Mouse (Mus musculus) ES-Bruce4 (cell line): Measurements from ENCODE around the gene Gm10203. TPM values are rescaled to one million over a fixed set of nuclear protein-coding genes. Genes with fewer than 3 reads are reported as not detected.

Experiments used
- H3K27ac ChIP-seq: 2 replicates; pipeline ENCODE4 v1.5.1; 2012; ENCODE audit warnings: low read length, inconsistent platforms; ENCODE audit not compliant: insufficient read depth
- H3K27me3 ChIP-seq: 2 replicates; pipeline ENCODE4 v1.6.1; 2012; ENCODE audit warnings: mild to moderate bottlenecking, low read length, inconsistent platforms; ENCODE audit not compliant: control insufficient read depth, poor library complexity, insufficient read depth, severe bottlenecking
- H3K36me3 ChIP-seq: 2 replicates; pipeline ENCODE4 v1.6.1; 2012; ENCODE audit warnings: inconsistent platforms, mild to moderate bottlenecking, low read length, moderate library complexity; ENCODE audit not compliant: control insufficient read depth, poor library complexity, insufficient read depth, severe bottlenecking
- H3K4me1 ChIP-seq: one replicate; pipeline ENCODE4 v1.8.1; 2011; ENCODE audit warnings: low read length; ENCODE audit not compliant: control insufficient read depth, insufficient read depth
- H3K4me3 ChIP-seq: 2 replicates; pipeline ENCODE4 v1.5.1; 2011; ENCODE audit warnings: low read depth, mild to moderate bottlenecking, low read length
- H3K9ac ChIP-seq: 2 replicates; pipeline ENCODE4 v1.6.1; 2012; ENCODE audit warnings: low read depth, mild to moderate bottlenecking, inconsistent platforms; ENCODE audit not compliant: poor library complexity, severe bottlenecking
- H3K9me3 ChIP-seq: replicated peaks from 2 replicates; pipeline ENCODE4 v1.6.1; 2012; ENCODE audit warnings: mild to moderate bottlenecking, low read length, inconsistent platforms; ENCODE audit not compliant: control insufficient read depth, poor library complexity, insufficient read depth, severe bottlenecking
- CTCF ChIP-seq: IDR thresholded peaks from one replicate; pipeline ENCODE4 v1.8.1; 2011; ENCODE audit warnings: low read depth, low read length
- EP300 ChIP-seq: IDR thresholded peaks from 2 replicates; pipeline ENCODE4 v1.6.1; 2011; ENCODE audit warnings: low read depth, low read length; ENCODE audit not compliant: insufficient read depth
- POLR2A ChIP-seq: IDR thresholded peaks from one replicate; pipeline ENCODE4 v1.8.1; 2011; ENCODE audit warnings: low read length; ENCODE audit not compliant: insufficient read depth
- polyA plus RNA-seq: library from polyadenylated mRNA; stranded (reverse); fragments of >200 nt; gene quantifications from 2 replicates; pipeline ENCODE4 v1.2.4, GENCODE M21; 2011; ENCODE audit warnings: low read depth; ENCODE audit not compliant: missing spikeins, insufficient read depth, insufficient read length

Gene Gm10203
- polyA plus RNA-seq, 1 experiment, result not detected

DNA sequence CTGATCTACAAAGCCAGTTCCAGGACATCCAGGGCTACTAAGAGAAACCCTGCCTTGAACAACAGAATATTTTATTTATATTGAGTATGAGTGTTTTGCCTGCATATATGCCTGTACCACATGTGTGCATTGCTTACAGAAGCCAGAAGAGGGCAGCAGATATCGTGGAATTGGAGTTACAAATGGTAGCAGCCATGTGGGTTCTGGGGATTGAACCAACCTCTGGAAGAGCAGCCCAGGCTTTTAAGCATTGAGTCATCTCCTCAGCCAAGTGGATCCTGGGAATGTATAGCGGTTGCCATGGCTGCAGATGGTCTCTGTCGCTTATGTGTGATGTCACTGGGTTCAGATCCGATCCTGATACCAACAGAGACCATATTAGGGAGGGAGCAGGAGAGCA lies 3.3 kb upstream of the Gm10203 start:
- Histone ChIP-seq H3K27me3 (no peaks in the 10 kb centered on the region), H3K9ac (no peak overlapping the region), H3K4me1 (peaks cover 3% of the 10 kb centered on the region), H3K36me3 (no peaks in the 10 kb centered on the region), H3K4me3 (no peak overlapping the region), H3K9me3 (no peaks in the 10 kb centered on the region), H3K27ac (peak overlapping the region; percentile 0)
- TF ChIP-seq EP300 (no peak), CTCF (peak; percentile 44)

DNA sequence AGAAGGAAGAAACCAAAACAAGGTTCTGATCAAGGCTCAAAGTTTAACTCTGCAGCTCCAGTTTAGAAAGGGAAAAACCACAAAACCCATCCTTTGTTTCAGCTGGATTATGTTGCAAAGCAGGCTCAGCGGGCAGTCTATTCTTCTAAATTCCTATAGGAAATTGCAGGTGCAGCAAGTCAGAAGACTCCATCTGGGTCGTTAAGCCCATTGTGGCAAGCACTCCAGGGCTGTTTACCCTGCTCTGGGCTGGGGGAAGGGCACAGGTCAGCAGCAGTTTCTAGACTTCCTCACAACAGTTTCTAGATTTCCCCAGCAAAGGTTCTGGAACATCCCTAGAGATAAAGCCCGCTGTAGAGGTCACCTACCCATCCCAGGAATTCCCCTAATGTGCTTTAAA lies 1.1 kb downstream of the Gm10203 start:
- TF ChIP-seq CTCF (no peak), EP300 (peak; percentile 100), POLR2A (no peak)
- Histone ChIP-seq H3K4me1 (peaks cover 3% of the 10 kb centered on the region), H3K27ac (peak overlapping the region; percentile 96), H3K36me3 (no peaks in the 10 kb centered on the region), H3K9ac (peak overlapping the region; percentile 74; the same call in 1 of the 2 replicates), H3K4me3 (no peak overlapping the region), H3K27me3 (no peaks in the 10 kb centered on the region), H3K9me3 (no peaks in the 10 kb centered on the region)

DNA sequence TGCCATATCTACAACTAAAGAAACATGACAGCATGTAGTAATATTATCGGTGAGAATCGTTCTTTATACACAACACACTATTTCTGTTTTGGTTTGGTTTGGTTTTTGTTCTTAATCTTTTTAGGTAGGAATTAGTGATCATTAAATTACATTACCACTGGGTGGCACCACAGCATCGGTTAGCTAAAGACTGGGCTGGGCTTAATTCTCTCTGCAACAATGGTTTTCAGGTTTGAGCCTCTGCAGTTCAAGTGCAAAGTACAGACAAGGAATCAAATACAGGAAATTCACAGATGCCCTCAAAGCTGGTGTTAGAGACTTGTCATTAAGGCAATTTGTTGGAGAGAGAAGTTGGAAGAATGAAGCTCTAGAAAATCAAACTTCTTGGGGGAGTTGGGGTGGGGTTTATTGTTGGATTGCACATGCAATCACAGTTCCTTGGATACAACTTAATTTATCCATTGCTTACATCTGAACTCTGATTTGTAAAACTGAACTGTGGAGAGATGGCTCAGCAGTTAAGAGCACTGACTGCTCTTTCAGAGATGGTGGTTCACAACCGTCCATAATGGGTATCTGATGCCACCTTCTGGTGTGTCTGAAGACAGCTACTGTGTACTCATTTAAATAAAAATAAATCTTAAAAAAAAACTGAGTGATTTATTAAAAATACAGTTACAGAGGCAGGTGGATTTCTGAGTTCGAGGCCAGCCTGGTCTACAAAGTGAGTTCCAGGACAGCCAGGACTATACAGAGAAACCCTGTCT lies 2.5 kb downstream of the Gm10203 start:
- TF ChIP-seq CTCF, result no peak
- no peak for TF ChIP-seq EP300
- no peak for TF ChIP-seq POLR2A
- H3K9ac ChIP-seq, result peak overlapping the region; percentile 74; the same call in 1 of the 2 replicates
- H3K27me3 ChIP-seq, result no peaks in the 10 kb centered on the region
- no peaks in the 10 kb centered on the region for H3K9me3 ChIP-seq
- H3K4me1 ChIP-seq, result peaks cover 3% of the 10 kb centered on the region
- no peaks in the 10 kb centered on the region for H3K36me3 ChIP-seq
- no peak overlapping the region for H3K4me3 ChIP-seq
- H3K27ac ChIP-seq, result peak overlapping the region; percentile 96

DNA sequence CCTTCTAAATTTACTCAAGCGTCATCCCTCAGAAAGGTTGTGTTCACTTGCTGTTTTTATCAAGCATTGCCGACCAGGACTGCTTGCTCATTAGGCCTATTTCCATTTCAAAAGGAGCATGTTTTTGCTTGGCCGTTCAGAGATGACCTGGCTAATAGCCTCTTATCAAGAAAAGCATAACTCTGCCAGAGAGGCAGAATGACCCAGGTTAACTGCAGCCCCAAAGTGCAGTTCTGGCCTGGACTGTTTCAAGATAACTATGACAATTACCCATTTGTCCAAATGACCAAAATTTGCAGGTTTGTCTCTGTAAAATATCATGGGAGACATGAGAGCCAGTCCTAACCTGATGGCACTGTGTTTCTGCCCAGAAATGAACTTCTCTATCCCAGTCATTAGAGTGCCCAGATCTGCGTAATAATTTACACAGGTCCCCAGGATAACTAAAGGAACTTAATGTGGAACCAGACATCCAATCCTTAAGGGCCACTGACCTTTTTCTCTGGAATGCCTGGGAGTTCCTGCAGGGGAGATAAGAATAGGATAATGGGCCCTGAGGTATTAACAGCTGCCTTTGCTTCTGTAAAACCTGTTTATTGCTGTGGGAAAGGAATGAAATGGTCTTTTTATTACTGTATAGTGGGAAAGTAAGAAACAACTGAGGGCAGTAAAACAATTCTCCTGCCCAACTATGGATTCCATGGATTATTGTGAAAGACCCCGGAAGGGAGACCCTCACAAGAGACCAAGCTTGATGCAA lies 4.6 kb downstream of the Gm10203 start:
- peak overlapping the region; percentile 57 for H3K9ac ChIP-seq
- TF ChIP-seq CTCF (no peak), POLR2A (no peak), EP300 (no peak)
- H3K9me3 ChIP-seq, result no peaks in the 10 kb centered on the region
- H3K4me1 ChIP-seq, result no peaks in the 10 kb centered on the region
- H3K36me3 ChIP-seq, result no peaks in the 10 kb centered on the region
- no peak overlapping the region for H3K4me3 ChIP-seq
- peak overlapping the region; percentile 53 for H3K27ac ChIP-seq
- H3K27me3 ChIP-seq, result no peaks in the 10 kb centered on the region

DNA sequence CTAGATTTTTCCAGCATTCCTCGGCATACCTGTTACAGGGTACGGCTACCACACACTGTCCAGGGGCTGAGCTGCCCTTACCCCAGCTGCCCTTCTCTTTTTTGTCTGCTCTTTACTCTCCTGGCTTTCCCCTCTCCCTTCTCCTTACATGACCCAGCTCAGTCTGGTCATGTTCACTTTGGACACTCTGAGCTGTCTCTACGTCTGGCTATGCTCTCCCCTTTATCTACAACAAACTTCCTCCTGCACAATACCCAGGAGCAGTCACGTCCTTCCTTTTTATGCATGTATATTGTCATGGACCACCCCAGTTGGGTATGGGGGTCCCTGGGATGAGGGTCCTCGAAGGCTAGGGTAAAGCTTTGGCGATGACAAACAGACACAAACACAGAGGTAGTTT lies 5.7 kb downstream of the Gm10203 start:
- Histone ChIP-seq H3K9ac (no peak overlapping the region), H3K4me3 (no peak overlapping the region), H3K4me1 (no peaks in the 10 kb centered on the region), H3K36me3 (no peaks in the 10 kb centered on the region), H3K27me3 (no peaks in the 10 kb centered on the region), H3K9me3 (no peaks in the 10 kb centered on the region), H3K27ac (no peak overlapping the region)
- TF ChIP-seq POLR2A (no peak), CTCF (no peak), EP300 (no peak)

DNA sequence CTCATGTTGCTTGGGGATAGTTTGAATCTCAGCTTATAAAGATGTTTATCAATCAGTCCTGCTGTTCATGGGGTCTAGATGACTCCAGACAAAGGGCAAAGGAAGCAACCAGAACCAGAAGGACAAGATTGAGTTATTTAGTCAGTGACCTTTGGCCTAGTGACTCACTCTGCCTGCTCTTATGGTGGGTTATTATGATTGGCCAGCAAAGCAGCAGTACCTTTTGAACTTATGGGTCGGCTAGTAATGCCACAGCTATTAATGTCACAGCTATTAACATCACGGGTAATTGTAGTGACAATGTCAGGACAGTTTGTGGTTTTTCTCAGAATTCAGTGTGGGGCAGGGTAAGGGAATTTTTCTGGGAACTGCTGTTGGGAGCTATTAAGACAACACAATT lies 8.0 kb downstream of the Gm10203 start:
- Histone ChIP-seq H3K9me3 (no peaks in the 10 kb centered on the region), H3K27ac (no peak overlapping the region), H3K9ac (no peak overlapping the region), H3K4me1 (no peaks in the 10 kb centered on the region), H3K4me3 (no peak overlapping the region), H3K36me3 (no peaks in the 10 kb centered on the region), H3K27me3 (no peaks in the 10 kb centered on the region)
- no peak for TF ChIP-seq CTCF
- TF ChIP-seq POLR2A, result no peak
- no peak for TF ChIP-seq EP300
